Mouse (Mus musculus): ENCODE measurements around the gene Gm266. TPM values are rescaled to one million over a fixed set of nuclear protein-coding genes. Genes with fewer than 3 reads are reported as not detected.

Gm266 gene
- polyA plus RNA-seq, 1 experiment, result 2.8 TPM

- H3K27me3 ChIP-seq (replicated peaks; ENCODE audit: control insufficient read depth, insufficient read depth, low read length), result no peaks in the 10 kb centered on the region
- H3K36me3 ChIP-seq (ENCODE audit: control insufficient read depth, insufficient read depth, low read length), result no peaks in the 10 kb centered on the region
- no peak for DNase-seq
- peak overlapping the region; percentile 59 for H3K4me3 ChIP-seq (ENCODE audit: insufficient read depth, low read depth, low read length)
- WGBS, result 52% methylated on average over 10 of the region's 10 CpGs
- H3K4me1 ChIP-seq (ENCODE audit: control insufficient read depth, insufficient read depth, low read length), result peaks cover 8% of the 10 kb centered on the region; the same call in 1 of the 2 replicates
- TF ChIP-seq POLR2A (IDR thresholded peaks at IDR 0.05; ENCODE audit: low read depth, low read length), result no peak
- no peak for TF ChIP-seq CTCF (conservative IDR thresholded peaks at IDR 0.05; ENCODE audit: insufficient read depth, insufficient read length, low read depth, low read length)
- H3K27ac ChIP-seq (ENCODE audit: insufficient read depth, low read depth, low read length), result peak overlapping the region; percentile 60
These were observed 41.4 kb downstream of the Gm266 start for GRCm38 (mm10) chr12:111443921-111444831.

- peaks cover 4% of the 10 kb centered on the region; the same call in 1 of the 2 replicates for H3K4me1 ChIP-seq (ENCODE audit: control insufficient read depth, insufficient read depth, low read length)
- TF ChIP-seq CTCF (conservative IDR thresholded peaks at IDR 0.05; ENCODE audit: insufficient read depth, insufficient read length, low read depth, low read length) (no peak), POLR2A (IDR thresholded peaks at IDR 0.05; ENCODE audit: low read depth, low read length) (no peak)
- H3K36me3 ChIP-seq (ENCODE audit: control insufficient read depth, insufficient read depth, low read length), result no peaks in the 10 kb centered on the region
- no peaks in the 10 kb centered on the region for H3K27me3 ChIP-seq (replicated peaks; ENCODE audit: control insufficient read depth, insufficient read depth, low read length)
- H3K27ac ChIP-seq (ENCODE audit: insufficient read depth, low read depth, low read length), result peak overlapping the region; percentile 60
- 46% methylated on average over 15 of the region's 15 CpGs for WGBS
- no peak for DNase-seq
- H3K4me3 ChIP-seq (ENCODE audit: insufficient read depth, low read depth, low read length), result peak overlapping the region; percentile 59
These were observed 42.4 kb downstream of the Gm266 start for GRCm38 (mm10) chr12:111443011-111443870.

GRCm38 (mm10) chr12:111442309-111443010, 43.2 kb downstream of the Gm266 start, which contains the start of gene Tnfaip2:
Tnfaip2 (plus strand) TSS chr12:111442469.
- peak; percentile 92 for DNase-seq
- WGBS, result 5% methylated on average over 48 of the region's 48 CpGs
- Histone ChIP-seq H3K27ac (ENCODE audit: insufficient read depth, low read depth, low read length) (peak within 1 kb of the TSS; percentile 60), H3K4me3 (ENCODE audit: insufficient read depth, low read depth, low read length) (peak within 1 kb of the TSS; percentile 59), H3K36me3 (ENCODE audit: control insufficient read depth, insufficient read depth, low read length) (no peaks in the 10 kb centered on the region), H3K4me1 (ENCODE audit: control insufficient read depth, insufficient read depth, low read length) (peaks cover 8% of the 10 kb centered on the region), H3K27me3 (replicated peaks; ENCODE audit: control insufficient read depth, insufficient read depth, low read length) (no peaks in the 10 kb centered on the region)
- TF ChIP-seq CTCF (conservative IDR thresholded peaks at IDR 0.05; ENCODE audit: insufficient read depth, insufficient read length, low read depth, low read length) (no peak), POLR2A (IDR thresholded peaks at IDR 0.05; ENCODE audit: low read depth, low read length) (peak; percentile 93)

- TF ChIP-seq POLR2A (IDR thresholded peaks at IDR 0.05; ENCODE audit: low read depth, low read length), result no peak
- TF ChIP-seq CTCF (conservative IDR thresholded peaks at IDR 0.05; ENCODE audit: insufficient read depth, insufficient read length, low read depth, low read length), result no peak
- Histone ChIP-seq H3K27me3 (replicated peaks; ENCODE audit: control insufficient read depth, insufficient read depth, low read length) (no peaks in the 10 kb centered on the region), H3K27ac (ENCODE audit: insufficient read depth, low read depth, low read length) (no peak overlapping the region), H3K4me3 (ENCODE audit: insufficient read depth, low read depth, low read length) (no peak overlapping the region), H3K36me3 (ENCODE audit: control insufficient read depth, insufficient read depth, low read length) (no peaks in the 10 kb centered on the region), H3K4me1 (ENCODE audit: control insufficient read depth, insufficient read depth, low read length) (peaks cover 11% of the 10 kb centered on the region)
- DNase-seq, result no peak
- WGBS, result 82% methylated on average over 3 of the region's 3 CpGs
These were observed 44.1 kb downstream of the Gm266 start for GRCm38 (mm10) chr12:111441523-111441922.

- Histone ChIP-seq H3K4me3 (ENCODE audit: insufficient read depth, low read depth, low read length) (no peak overlapping the region), H3K36me3 (ENCODE audit: control insufficient read depth, insufficient read depth, low read length) (no peaks in the 10 kb centered on the region), H3K27ac (ENCODE audit: insufficient read depth, low read depth, low read length) (no peak overlapping the region), H3K4me1 (ENCODE audit: control insufficient read depth, insufficient read depth, low read length) (peaks cover 11% of the 10 kb centered on the region), H3K27me3 (replicated peaks; ENCODE audit: control insufficient read depth, insufficient read depth, low read length) (no peaks in the 10 kb centered on the region)
- no peak for DNase-seq
- WGBS, result 91% methylated on average over 9 of the region's 9 CpGs
- TF ChIP-seq CTCF (conservative IDR thresholded peaks at IDR 0.05; ENCODE audit: insufficient read depth, insufficient read length, low read depth, low read length), result no peak
- no peak for TF ChIP-seq POLR2A (IDR thresholded peaks at IDR 0.05; ENCODE audit: low read depth, low read length)
These were observed 44.8 kb downstream of the Gm266 start for GRCm38 (mm10) chr12:111440701-111441373.

GRCm38 (mm10) chr12:111438850-111439249, 46.8 kb downstream of the Gm266 start:
- Histone ChIP-seq H3K36me3 (ENCODE audit: control insufficient read depth, insufficient read depth, low read length) (no peaks in the 10 kb centered on the region), H3K4me3 (ENCODE audit: insufficient read depth, low read depth, low read length) (no peak overlapping the region), H3K27me3 (replicated peaks; ENCODE audit: control insufficient read depth, insufficient read depth, low read length) (no peaks in the 10 kb centered on the region), H3K27ac (ENCODE audit: insufficient read depth, low read depth, low read length) (no peak overlapping the region), H3K4me1 (ENCODE audit: control insufficient read depth, insufficient read depth, low read length) (peaks cover 11% of the 10 kb centered on the region)
- whole genome bisulfite sequencing, result 75% methylated on average over 6 of the region's 6 CpGs
- TF ChIP-seq POLR2A (IDR thresholded peaks at IDR 0.05; ENCODE audit: low read depth, low read length) (no peak), CTCF (conservative IDR thresholded peaks at IDR 0.05; ENCODE audit: insufficient read depth, insufficient read length, low read depth, low read length) (no peak)
- no peak for DNase-seq

All from kidney, adult 2 months (tissue).